Mouse (Mus musculus): ENCODE data around the gene Gm28051. TPM values are rescaled to one million over a fixed set of nuclear protein-coding genes. Genes with fewer than 3 reads are reported as not detected.
A peak's percentile ranks its signal among the peaks of the same experiment; 100 is the strongest.

The Gm28051 gene
- total and polyA plus RNA-seq, 3 experiments, result not detected

DNA sequence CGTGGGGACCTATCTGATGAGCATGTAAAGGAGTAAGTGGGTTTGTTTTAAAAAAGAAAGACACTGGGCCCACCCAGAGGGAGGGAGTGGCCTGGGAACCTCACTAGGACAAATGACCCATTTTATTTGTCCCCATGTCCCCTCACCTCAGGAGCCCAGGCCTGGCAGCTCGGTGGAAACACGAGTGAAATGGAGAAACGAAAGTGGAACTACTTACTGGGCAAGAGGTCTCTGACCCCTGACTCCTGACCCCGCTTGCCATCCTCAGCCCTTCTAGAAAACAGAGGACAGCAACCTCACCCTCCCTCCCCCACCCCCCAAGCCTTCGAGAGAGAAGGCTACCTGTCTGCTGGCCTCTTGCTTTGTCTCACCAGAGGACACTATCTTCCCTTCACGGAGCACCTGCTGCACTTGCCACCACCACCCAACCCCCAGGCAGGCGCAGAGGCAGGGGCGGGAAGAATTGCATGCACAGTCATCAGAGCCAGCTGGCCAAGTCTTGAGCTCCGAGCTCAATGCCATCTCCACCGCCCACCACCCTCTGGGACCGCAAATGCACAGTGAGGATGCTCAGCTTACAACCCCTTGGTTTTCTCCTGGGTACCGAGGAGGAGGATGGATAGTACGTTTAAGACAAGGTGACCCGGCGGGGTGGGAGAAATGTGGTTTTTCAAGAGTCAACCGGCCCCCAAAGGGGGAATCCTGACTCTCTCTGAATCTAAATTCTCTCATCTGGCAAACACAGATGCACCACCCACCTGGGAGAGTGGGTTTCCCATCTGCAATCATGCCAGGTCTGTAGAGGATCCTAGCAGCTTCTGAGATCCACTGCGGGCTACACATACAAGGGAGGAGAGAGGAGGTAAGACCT, 62.0 kb downstream of the Gm28051 start:
- Histone ChIP-seq H3K79me2 (replicated peaks; ENCODE audit: control insufficient read depth, extremely low read depth, insufficient read depth, poor library complexity, severe bottlenecking) (peaks cover 63% of the 10 kb centered on the region), H3K4me2 (ENCODE audit: insufficient read depth, low read depth, poor library complexity, severe bottlenecking) (peak overlapping the region; percentile 70), H3K27me3 (replicated peaks) (no peaks in the 10 kb centered on the region), H3K9ac (ENCODE audit: insufficient read depth, low read depth) (peak overlapping the region; percentile 75), H3K36me3 (replicated peaks in 1 of 2; ENCODE audit: control insufficient read depth in 1 of 2, insufficient read depth in 1 of 2, low read length in 1 of 2) (peaks cover 0 to 19% of the 10 kb centered on the region in 2 experiments), H3K27ac (ENCODE audit: insufficient read depth, low read depth) (peak overlapping the region; percentile 97), H3K4me1 (ENCODE audit: control insufficient read depth in 1 of 2, insufficient read depth in 2 of 2) (peaks cover 43 to 98% of the 10 kb centered on the region in 2 experiments), H3K4me3 (replicated peaks in 1 of 3; ENCODE audit: low read depth in 2 of 3, low read length in 2 of 3, poor library complexity in 1 of 3) (peak overlapping the region; percentile 39 to 54 (median 42)), H3K9me3 (replicated peaks; ENCODE audit: low read length) (no peaks in the 10 kb centered on the region)
- TF ChIP-seq SIN3A (IDR thresholded peaks at IDR 0.05; ENCODE audit: low read length) (no peak), MXI1 (IDR thresholded peaks at IDR 0.05; ENCODE audit: low read depth, low read length) (peak; percentile 62), ZNF384 (IDR thresholded peaks at IDR 0.05; ENCODE audit: low read depth, low read length) (no peak), KAT2A (IDR thresholded peaks at IDR 0.05; ENCODE audit: insufficient replicate concordance, low read length) (0 out of 2 replicates have a peak, but pooled peaks have one; percentile 33), JUND (conservative IDR thresholded peaks at IDR 0.05; ENCODE audit: low read depth, low read length) (no peak), E2F4 (IDR thresholded peaks at IDR 0.05; ENCODE audit: insufficient replicate concordance, low read depth, low read length) (no peak), CTCF (conservative IDR thresholded peaks at IDR 0.05 in 1 of 2, IDR thresholded peaks at IDR 0.05 in 1 of 2; ENCODE audit: low read depth in 2 of 2, low read length in 2 of 2) (no peak), IRF4 (IDR thresholded peaks at IDR 0.05; ENCODE audit: low read depth, low read length) (peak; percentile 92), CHD2 (IDR thresholded peaks at IDR 0.05; ENCODE audit: low read length) (peak; percentile 78), ETS1 (conservative IDR thresholded peaks at IDR 0.05; ENCODE audit: low read depth, low read length) (peak; percentile 74), ZMIZ1 (IDR thresholded peaks at IDR 0.05; ENCODE audit: low read depth, low read length) (0 out of 2 replicates have a peak, but pooled peaks have one; percentile 31), CHD1 (IDR thresholded peaks at IDR 0.05; ENCODE audit: low read depth, low read length) (no peak), ELF1 (IDR thresholded peaks at IDR 0.05; ENCODE audit: low read depth, low read length) (no peak), ZKSCAN1 (IDR thresholded peaks at IDR 0.05; ENCODE audit: borderline replicate concordance, low read depth, low read length) (no peak), TCF12 (IDR thresholded peaks at IDR 0.05; ENCODE audit: low read depth, low read length) (peak; percentile 80), MAZ (IDR thresholded peaks at IDR 0.05; ENCODE audit: low read depth, low read length) (peak; percentile 62; the same call in 1 of the 2 replicates), TBP (conservative IDR thresholded peaks at IDR 0.05; ENCODE audit: low read depth, low read length) (no peak), RCOR1 (conservative IDR thresholded peaks at IDR 0.05; ENCODE audit: low read depth, low read length) (0 out of 2 replicates have a peak, but pooled peaks have one; percentile 18), POLR2A (IDR thresholded peaks at IDR 0.05; ENCODE audit: low read depth, low read length) (0 out of 2 replicates have a peak, but pooled peaks have one; percentile 36), USF2 (conservative IDR thresholded peaks at IDR 0.05; ENCODE audit: low read depth, low read length) (no peak), MAFK (IDR thresholded peaks at IDR 0.05; ENCODE audit: insufficient replicate concordance, low read length) (peak; percentile 17; the same call in 1 of the 2 replicates), BHLHE40 (IDR thresholded peaks at IDR 0.05; ENCODE audit: low read depth, low read length) (peak; percentile 51), MYC (IDR thresholded peaks at IDR 0.05; ENCODE audit: low read depth, low read length) (peak; percentile 28; the same call in 1 of the 2 replicates), POLR2AphosphoS2 (IDR thresholded peaks at IDR 0.05; ENCODE audit: low read depth, low read length) (no peak), HCFC1 (IDR thresholded peaks at IDR 0.05; ENCODE audit: low read depth, low read length) (no peak; the same call in 1 of the 2 replicates), EP300 (IDR thresholded peaks at IDR 0.05; ENCODE audit: low read length) (peak; percentile 50), GABPA (IDR thresholded peaks at IDR 0.05; ENCODE audit: insufficient replicate concordance, low read depth, low read length) (no peak), UBTF (IDR thresholded peaks at IDR 0.05; ENCODE audit: low read depth, low read length) (peak; percentile 61; the same call in 1 of the 2 replicates), NRF1 (IDR thresholded peaks at IDR 0.05; ENCODE audit: low read depth, low read length) (peak; percentile 54; the same call in 1 of the 2 replicates), MEF2A (IDR thresholded peaks at IDR 0.05; ENCODE audit: borderline replicate concordance, low read depth, low read length) (no peak; the same call in 1 of the 2 replicates), USF1 (IDR thresholded peaks at IDR 0.05; ENCODE audit: low read depth, low read length) (no peak)
- dilution Hi-C loops (cut with MboI; ENCODE audit: extremely low pct_ligation_motif_present, extremely low pct_unique_long_range_greater_than_20kb, low sequenced_read_pairs), result no loop called here
- in situ Hi-C loops (cut with MboI; ENCODE audit: low pct_ligation_motif_present, low pct_unique_long_range_greater_than_20kb, low sequenced_read_pairs), result loop anchor here (10.0 kb wide), 1 partner anchor 51 kb away; no protein-coding TSS in a partner anchor
- peak; percentile 70 for DNase-seq (ENCODE audit: extremely low read depth)
